Mouse (Mus musculus) thymus, postnatal 25 days (tissue): ENCODE measurements at regions not wholly inside any gene's neighbourhood (a gene's known extent, or its start where the extent isn't known, plus 50 kb on each side); places are given as distances from the start of the nearest gene placed in this dataset.

Experiments used
- DNase-seq: peaks from one replicate; pipeline ENCODE4 v3.0.0; 2022

GRCm38 (mm10) chr7:135996896-135997295, 280.7 kb upstream of the Mki67 start:
- no peak for DNase-seq

GRCm38 (mm10) chr7:135997640-135998039, 281.5 kb upstream of the Mki67 start:
- DNase-seq, result no peak

DNA sequence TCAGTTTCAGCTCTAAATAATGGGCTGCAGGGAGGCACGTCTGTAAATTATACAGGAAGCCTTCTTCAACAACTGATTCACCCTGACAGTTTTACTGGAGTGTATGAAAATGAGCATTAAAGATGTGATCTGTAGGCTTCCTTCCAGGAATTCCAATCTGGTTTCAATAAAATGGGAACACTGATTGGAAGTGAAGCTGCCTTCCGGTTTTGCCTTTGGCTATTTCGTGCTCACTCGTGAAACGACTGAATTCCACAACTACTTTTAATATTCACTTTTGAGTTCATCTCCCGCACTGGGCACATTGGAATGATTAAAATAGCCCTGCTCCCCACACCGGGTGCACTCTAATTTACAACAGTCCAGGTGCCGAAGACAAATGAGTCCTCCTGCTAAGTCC, 286.2 kb upstream of the Mki67 start:
- DNase-seq, result no peak

DNA sequence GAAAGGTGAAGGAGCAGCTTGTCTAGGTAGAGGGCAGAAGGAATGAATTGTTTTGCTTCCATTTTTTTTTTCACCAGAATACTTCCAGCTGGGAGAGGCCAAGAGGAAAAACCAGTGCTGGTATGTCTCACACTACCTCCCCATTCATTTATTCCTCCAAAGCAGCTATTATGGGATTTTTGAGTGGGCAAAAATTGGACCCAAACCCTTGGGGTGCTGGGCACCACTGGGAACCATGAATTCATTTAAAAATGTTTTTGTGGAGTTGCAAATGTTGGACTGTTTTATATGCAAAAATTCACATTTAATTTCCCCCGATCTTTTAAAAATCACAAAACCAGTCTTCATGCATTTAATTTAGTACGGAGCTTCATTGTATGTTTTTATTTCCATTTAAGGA, 287.1 kb upstream of the Mki67 start:
- no peak for DNase-seq

- peak; percentile 20 for DNase-seq
Observed at GRCm38 (mm10) chr7:136007796-136008455, 291.8 kb upstream of the Mki67 start.

DNA sequence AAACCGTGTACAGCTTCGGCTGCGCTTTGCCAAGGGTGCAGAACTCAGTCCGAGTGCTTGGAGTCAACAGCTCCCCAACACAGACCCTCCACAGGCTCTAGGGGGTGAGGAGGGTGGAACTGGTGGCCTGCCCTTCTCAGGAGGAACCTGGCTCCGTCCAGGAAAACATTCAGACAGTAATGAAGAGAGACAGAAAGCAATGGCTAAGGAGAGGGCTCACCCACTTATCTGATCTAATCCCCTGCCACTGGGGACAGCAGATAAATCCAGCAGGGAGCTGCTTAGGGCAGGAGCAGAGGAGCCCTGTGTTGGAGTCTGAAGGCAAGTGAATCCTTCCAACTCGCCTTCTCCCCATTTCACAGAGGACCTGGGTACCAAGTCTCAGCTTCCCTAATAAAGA, 292.3 kb upstream of the Mki67 start:
- DNase-seq, result peak; percentile 5

- peak; percentile 68 for DNase-seq
Observed at GRCm38 (mm10) chr7:136010013-136010412, 293.9 kb upstream of the Mki67 start.

DNA sequence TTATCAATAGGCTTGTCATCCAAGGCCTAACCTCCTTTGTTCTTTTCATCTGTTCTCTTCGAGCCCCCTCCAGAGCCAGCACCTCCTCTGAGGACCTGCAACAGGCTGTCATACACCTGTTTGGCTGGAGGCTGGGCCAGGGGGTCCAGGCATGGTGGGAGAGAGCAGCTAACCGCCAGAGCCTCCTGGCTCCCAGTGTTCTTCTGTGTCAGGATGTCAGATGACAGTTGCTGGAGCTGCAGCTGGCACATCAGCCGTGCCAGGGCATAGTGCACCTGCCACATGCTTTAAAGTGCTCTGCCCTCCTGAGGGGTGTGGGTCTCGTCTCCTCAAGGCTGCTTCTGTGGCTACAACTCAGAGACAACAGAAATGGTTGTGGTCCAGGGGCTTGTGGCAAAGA, 298.5 kb upstream of the Mki67 start:
- peak; percentile 64 for DNase-seq

DNA sequence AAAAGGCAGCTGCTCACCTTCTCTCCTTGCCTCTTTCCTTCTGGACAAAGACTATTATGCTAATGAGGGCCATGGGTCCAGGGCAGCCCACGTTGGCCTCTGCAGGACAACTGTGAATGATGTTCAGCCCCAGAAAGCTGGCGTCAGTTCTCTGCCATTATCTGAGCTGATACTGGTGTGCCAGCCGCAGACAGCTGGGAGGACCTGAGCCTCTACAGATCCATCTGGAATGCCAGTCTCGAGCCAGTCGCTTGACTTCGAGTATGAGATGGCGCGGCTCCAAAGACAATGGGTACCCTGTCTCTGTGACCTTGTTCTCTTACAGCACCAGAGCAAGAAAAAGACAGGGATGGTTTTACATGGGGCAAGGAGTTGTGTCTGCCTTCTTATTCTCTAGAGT, 300.8 kb upstream of the Mki67 start:
- DNase-seq, result no peak

DNA sequence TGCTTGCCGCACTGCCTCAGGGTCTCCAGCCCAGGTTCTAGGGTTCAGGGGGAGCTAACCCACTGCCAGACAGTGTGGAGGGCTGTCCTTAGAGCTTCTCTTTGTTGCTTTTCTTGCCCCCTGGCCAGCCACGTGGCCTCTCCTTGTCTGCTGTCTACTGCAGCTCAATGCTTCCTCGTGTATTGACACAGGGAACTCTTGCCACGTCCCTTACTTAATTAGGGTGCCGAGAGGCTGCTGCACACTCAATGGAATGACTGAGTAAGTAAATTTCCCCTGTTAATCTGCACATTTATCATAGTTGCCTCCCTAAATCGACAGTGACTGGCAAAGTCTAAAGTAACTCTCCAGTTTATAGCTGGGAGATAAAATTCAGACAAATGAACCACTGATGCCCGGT, 304.4 kb upstream of the Mki67 start:
- DNase-seq, result no peak

DNA sequence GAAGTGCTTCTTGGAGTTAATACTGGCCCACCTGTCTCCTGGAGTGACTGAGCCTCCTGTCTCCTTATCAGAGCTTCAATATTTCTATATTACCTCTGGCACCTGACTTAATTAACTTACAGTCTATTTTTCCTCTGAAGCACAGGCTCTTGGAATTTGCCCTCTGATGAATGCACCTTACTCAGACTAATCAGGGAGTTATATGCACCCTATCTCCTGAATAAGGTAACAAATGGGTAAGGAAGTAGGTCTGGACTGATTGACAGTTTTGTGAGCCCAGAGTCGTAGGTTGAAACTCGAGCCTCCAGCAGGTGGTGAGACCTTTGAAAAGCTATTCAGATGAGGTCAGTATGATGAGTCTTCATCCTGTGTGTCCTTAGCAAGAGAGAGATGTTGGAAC, 304.9 kb upstream of the Mki67 start:
- DNase-seq, result no peak

DNA sequence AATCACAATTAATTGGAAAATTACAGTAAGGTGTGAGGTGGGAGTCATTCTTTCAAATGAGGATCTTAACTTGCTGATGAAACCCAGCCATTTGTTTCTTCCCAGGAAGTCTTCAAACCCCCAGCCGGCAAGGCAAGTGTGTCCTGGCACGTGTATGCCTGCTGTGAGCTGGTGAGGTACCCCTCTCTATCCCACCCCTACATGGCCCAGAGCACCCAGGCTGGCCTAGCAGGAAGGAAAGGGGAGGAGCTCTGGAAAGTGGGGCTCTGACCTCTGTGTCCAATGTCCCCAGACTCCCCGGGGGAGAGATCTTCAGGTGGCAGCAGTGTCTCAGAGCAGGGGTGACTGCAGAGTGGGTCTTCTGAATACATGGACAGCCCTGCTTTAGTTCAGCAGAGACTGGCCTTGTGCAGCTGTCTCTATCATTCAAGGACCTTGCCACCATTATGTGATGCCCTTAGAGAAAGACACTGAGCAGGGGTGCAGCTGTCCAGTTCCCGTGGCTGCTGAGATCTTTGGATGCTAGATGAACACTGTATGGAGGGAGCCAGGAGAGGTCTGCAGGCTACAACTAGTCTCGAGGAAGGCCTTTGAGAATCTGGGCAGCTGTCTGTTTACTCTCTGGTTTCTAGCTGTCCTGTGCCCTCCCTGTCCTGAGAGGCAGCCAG, 306.8 kb upstream of the Mki67 start:
- no peak for DNase-seq

DNA sequence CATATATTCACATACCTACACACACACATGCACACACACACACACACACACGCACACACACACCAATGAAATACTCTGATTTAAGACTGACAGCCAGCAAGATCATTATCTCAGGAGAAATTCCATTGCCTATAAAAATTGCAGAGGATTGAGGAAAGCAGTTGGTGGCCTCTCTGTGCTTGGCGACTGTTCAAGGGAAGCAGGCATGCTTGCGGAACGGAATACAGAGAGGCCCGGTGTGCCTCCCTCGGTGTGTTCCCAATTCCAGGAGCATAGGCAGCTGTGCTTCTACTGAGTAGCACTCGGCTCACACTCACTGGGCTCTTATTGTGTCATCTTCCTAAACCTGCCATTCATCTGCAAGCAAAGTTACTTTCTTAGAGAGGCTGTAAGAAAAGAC, 310.3 kb upstream of the Mki67 start:
- DNase-seq, result no peak

- DNase-seq, result no peak
Observed at GRCm38 (mm10) chr7:136032026-136032425, 315.9 kb upstream of the Mki67 start.

GRCm38 (mm10) chr7:136033536-136033935, 317.4 kb upstream of the Mki67 start:
- no peak for DNase-seq

DNA sequence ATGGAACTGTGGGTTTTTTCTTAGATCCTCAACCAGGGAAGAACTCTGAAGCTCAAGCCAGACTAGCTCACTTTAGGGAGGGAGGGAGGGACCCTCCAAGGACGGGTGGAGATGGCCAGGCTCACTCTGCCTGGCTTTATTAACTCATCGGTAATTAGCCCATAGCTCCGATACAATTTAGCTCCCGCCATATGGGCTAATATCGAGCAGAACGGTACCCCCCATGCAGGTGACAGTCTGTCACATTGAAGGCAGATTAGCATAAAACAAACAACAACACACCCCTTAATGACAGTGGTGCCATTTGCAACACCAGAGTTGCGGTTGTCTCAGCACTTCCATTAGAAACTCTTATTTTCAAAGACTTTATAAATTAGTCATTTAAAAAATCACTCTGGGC, 319.6 kb upstream of the Mki67 start:
- no peak for DNase-seq

- no peak for DNase-seq
Observed at GRCm38 (mm10) chr7:136038072-136038471, 321.9 kb upstream of the Mki67 start.

GRCm38 (mm10) chr7:136038906-136039305, 322.7 kb upstream of the Mki67 start:
- no peak for DNase-seq

- no peak for DNase-seq
Observed at GRCm38 (mm10) chr7:136041921-136042320, 325.8 kb upstream of the Mki67 start.

DNA sequence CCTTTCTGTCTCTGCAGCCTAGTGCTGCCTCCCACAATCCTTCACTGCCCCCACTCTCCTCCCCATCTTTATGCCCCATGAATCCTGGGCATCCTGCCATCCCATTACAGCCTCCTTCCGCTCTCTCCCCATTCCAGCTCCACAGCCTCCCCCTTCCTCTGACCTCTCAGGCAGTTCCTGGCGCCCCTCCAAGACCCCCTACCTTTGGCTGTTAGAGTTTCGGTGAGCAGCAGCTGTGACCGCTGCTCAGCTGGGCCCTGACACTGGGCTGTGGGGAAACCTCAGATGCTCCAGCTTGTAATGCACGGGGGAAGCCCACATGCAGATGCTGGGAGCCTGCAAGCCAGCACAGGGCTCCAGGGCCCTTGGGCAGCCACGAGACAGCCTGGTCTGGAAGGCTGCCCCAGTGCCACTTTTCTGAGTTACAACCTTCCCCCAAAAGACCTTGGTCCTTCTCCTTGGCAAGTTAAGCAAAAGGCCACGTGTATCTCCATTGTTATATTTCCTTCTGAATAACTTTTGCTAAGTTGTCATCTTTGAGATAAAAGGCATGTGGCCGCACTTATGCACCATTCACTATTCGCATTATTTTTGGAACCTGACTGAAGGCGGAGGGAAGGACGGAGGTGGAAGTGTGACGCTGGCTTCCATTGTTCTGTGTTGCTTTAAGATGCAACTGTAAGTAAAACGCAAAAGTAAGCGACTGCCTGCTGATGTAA, 330.6 kb upstream of the Mki67 start:
- DNase-seq, result no peak

DNA sequence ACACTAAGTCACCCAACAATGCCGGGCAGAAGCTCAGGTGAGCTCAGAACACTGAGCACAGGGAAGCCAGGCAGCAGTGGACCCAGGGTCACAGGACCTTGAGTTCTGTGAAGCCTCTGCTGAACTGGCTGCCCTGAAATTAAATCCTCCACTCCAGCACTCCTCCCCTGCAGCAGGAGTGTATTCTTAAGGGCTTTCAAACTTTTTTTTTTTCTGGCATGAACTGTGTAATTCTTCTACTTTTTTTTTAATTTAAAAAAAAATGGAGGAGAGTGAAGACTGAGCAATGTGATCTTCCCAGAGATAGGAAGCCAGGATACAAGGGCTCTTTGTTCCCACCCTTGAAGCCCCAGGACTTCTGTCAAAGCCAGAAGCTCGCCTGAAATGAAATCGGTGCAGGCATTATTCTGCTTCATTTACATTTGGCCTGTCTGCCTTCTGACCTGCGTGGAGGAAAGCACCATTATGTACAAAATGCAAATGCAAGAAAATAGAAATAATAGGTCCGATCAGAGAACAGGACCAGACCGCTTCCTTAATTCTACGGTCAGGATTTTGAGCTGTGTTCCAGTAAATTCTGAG, 331.3 kb upstream of the Mki67 start:
- DNase-seq, result no peak

DNA sequence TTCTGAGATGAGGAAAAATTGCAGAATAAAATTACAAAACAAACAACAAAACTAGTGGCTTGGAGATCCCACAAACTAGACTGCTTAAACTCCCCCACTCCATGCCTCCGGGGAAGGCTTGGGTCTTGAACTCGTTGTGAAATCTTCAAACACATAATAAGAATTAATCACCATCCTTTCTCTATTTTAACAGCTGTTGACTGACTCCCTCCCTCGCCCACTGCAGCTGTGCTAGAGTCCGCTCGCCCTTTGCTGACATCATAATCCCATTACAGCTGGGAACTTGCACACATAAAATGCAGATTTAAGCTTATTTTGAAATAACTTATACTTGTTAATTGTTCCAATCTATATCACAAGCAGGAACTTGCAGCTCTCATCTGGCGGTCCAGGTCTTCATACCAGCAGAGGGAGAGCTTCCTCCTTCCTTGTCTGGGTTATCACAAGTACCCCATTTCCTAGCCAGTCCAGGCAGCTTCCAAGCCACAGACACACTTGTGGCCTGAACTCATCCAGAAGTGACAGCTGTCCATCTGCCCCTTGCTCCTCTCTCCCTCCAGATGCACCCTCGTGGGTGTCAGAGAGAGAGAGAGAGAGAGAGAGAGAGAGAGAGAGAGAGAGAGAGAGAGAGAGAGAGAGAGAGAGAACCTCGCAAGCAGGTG, 332.9 kb upstream of the Mki67 start:
- DNase-seq, result no peak

DNA sequence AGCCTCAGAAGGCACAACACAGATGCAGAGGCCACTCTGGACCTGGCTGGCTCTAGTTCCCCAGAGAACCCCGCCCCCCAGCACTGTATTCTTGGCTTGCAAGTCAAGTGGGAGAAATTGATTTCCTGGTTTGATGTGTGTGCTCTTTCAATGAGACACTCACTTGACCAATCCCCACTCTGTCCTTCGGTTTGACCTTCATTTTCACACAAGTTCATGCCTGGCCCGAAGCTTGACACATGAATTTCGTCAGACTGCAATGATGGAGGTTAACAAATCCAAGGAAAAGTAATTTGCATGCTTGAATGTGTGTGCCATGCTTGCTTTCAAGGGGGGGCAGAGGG, 333.4 kb upstream of the Mki67 start:
- no peak for DNase-seq

DNA sequence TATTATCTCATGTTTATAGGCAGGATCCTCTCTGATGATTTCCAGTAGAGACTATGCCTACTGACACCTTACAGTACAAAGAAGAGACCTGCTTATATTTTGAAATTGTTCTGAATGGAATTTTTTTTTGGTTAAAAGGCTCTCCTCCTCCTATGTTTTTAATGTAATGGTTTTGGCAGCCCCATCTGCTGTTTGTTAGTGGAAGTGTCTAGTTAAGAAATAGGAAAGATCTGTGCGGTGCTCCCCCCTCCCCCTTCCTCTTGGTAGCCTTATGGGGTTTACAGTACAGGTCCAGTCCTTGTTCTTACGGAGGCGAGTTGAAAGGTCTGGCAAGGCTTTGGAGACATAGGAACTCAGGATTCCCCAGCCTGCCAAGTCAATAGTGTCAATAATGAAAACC, 334.0 kb upstream of the Mki67 start:
- no peak for DNase-seq
